Mouse (Mus musculus): ENCODE data around the gene Pdp2.
A peak's percentile ranks its signal among the peaks of the same experiment; 100 is the strongest.

GRCm38 (mm10) chr8:104641426-104642323 lies 50.4 kb downstream of the Pdp2 start, which contains the start of gene Ciao2b:
- TF ChIP-seq POLR2A (IDR thresholded peaks at IDR 0.05; ENCODE audit: borderline replicate concordance, extremely low read depth, low read depth, low read length) (peak; percentile 82), CTCF (IDR thresholded peaks at IDR 0.05; ENCODE audit: insufficient read depth, low read length) (no peak)
